Mouse (Mus musculus): Measurements from ENCODE around the gene Defa37.
"Not testable (repeated sequence)": the region's sequence is repeated elsewhere in the genome, so short reads cannot be mapped to it uniquely, and the experiment has no call there.

Defa37 gene

DNA sequence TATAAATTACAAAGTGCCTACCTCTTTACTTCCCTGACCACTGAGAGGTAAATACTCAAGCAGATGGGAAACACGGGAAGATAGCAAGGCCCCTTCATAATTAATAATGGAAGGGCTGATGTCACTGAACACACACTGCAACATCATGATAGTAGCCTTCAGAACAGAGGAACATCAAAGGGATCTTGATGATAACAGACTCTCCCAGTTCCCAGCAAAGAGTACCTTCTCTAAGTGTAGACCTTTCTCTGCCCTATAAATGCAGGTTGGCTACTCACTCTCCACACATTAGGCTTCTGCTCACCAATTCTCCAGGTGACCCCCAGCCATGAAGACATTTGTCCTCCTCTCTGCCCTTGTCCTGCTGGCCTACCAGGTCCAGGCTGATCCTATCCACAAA, at the start of gene Defa37:
Defa37 (plus strand) TSS at position 301 of the 400 bp plus-strand sequence.
- DNase-seq = not testable (repeated sequence)

DNA sequence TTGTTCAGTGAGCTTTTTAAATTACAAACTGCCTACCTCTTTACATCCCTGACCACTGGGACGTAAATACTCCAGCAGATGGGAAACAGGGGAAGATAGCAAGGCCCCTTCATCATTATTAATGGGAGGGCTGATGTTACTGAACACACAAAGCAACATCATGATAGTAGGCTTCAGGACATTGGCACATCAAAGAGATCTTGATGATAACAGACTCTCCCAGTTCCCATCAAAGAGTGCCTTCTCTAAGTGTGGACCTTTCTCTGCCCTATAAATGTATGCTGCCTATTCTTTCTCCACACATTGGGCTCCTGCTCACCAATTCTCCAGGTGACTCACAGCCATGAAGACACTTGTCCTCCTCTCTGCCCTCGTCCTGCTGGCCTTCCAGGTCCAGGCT, 36.5 kb upstream of the Defa37 start, which contains the start of gene Defa32:
Defa32 (plus strand) TSS at position 301 of the 400 bp plus-strand sequence.
- DNase-seq = not testable (repeated sequence)

DNA sequence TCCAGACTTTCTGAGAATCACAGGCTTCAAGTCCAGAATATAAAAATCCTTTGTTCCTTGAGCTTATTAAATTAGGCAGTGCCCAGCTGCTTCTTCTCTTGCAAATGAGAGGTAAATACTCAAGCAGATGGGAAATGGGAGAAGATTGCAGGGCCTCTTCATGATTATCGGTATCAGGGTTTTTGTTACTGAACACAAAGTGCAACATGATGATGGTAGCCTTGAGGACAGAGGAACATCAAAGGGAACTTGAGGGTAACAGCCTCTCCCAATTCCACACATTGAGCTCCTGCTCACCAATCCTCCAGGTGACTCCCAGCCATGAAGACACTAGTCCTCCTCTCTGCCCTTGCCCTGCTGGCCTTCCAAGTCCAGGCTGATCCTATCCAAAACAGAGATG, 17.5 kb downstream of the Defa37 start, which contains the start of gene Defa28:
Defa28 (plus strand) TSS at position 301 of the 400 bp plus-strand sequence.
- not testable (repeated sequence) for DNase-seq

DNA sequence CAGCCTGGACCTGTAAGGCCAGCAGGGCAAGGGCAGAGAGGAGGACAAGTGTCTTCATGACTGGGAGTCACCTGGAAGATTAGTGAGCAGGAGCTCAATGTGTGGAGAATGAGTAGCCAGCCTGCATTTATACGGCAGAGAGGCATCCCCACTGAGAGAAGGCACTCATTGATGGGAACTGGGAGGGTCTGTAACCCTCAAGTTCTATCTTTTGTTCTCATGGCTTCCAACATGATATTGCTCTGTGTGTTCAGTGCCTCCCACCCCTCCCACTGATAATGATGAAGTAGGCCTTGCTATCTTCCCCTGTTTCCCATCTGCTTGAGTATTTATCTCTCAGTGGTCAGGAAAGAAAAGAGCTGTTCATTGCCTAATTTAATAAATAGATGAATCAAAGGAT, 29.2 kb downstream of the Defa37 start, which contains the start of gene Gm7861:
Gm7861 (minus strand) TSS at position 101 of the 400 bp plus-strand sequence.
- DNase-seq = not testable (repeated sequence)
